Mouse (Mus musculus) heart, adult 2 months (tissue): ENCODE measurements around the gene Cptp. TPM values are rescaled to one million over a fixed set of nuclear protein-coding genes. Genes with fewer than 3 reads are reported as not detected.
A peak's percentile ranks its signal among the peaks of the same experiment; 100 is the strongest.

Experiments used
- DNase-seq, 2 experiments: peaks; one replicate each; pipeline ENCODE4 v3.0.0; 2021
- H3K27ac ChIP-seq: fragments of 200-600 bp; 2 replicates; pipeline ENCODE4 v1.8.1; 2022
- H3K27me3 ChIP-seq: fragments of 200-500 bp; 2 replicates; pipeline ENCODE4 v1.6.1; 2012; ENCODE audit warnings: mild to moderate bottlenecking, low read length, inconsistent platforms, mixed read lengths; ENCODE audit not compliant: control insufficient read depth, insufficient read depth
- H3K36me3 ChIP-seq: fragments of 200-500 bp; 2 replicates; pipeline ENCODE4 v1.6.1; 2012; ENCODE audit warnings: low read length, inconsistent platforms; ENCODE audit not compliant: control insufficient read depth, insufficient read depth
- H3K4me1 ChIP-seq: fragments of 200-500 bp; 2 replicates; pipeline ENCODE4 v1.6.1; 2011; ENCODE audit warnings: low read length; ENCODE audit not compliant: control insufficient read depth, insufficient read depth
- H3K4me3 ChIP-seq: fragments of 200-600 bp; 2 replicates; pipeline ENCODE4 v1.8.1; 2022
- H3K79me2 ChIP-seq: fragments of 200-500 bp; replicated peaks from 2 replicates; pipeline ENCODE4 v1.6.1; 2012; ENCODE audit warnings: mild to moderate bottlenecking, inconsistent platforms, low read length, moderate library complexity, mixed read lengths; ENCODE audit not compliant: control insufficient read depth, insufficient read depth
- H3K9ac ChIP-seq: fragments of 200-500 bp; 2 replicates; pipeline ENCODE4 v1.6.1; 2012; ENCODE audit warnings: low read depth, mild to moderate bottlenecking, control low read depth, inconsistent platforms, low read length, mixed read lengths
- CTCF ChIP-seq: fragments of 200-600 bp; IDR thresholded peaks from 2 replicates; pipeline ENCODE4 v1.8.1; 2022; ENCODE audit warnings: antibody characterized with exemption, mild to moderate bottlenecking, moderate library complexity
- EP300 ChIP-seq: fragments of 200-500 bp; IDR thresholded peaks from 2 replicates; pipeline ENCODE4 v1.6.1; 2011; ENCODE audit warnings: low read depth, low read length, control low read depth; ENCODE audit not compliant: insufficient read depth
- POLR2A ChIP-seq: fragments of 200-500 bp; IDR thresholded peaks from 2 replicates; pipeline ENCODE4 v1.6.1; 2011; ENCODE audit warnings: mild to moderate bottlenecking, low read depth, low read length, control low read depth; ENCODE audit not compliant: insufficient read depth
- WGBS: fragments of 180-500 bp; shearing (Covaris S2); methylation state at CpG from one replicate; pipeline ENCODE4 v1.1.7; 2018; 5-methylcytosine and 5-hydroxymethylcytosine counted together
- intact Hi-C: fragments of 180-260 bp; cut with DNase I; formaldehyde crosslinking; loops from one replicate; pipeline ENCODE4 v1.15.1; 2025
- polyA plus RNA-seq: library from polyadenylated mRNA; depleted of rRNA; stranded (reverse); fragments of >200 nt; gene quantifications from 2 replicates; pipeline ENCODE4 v1.2.3, GENCODE M21; 2012
- total RNA-seq, 2 experiments: library from RNA; stranded (reverse); gene quantifications; 2 replicates each; pipeline ENCODE4 v1.2.3; 2021

Gene Cptp
- total and polyA plus RNA-seq, 3 experiments = 5.1 to 12.4 (median 6.9) TPM

DNA sequence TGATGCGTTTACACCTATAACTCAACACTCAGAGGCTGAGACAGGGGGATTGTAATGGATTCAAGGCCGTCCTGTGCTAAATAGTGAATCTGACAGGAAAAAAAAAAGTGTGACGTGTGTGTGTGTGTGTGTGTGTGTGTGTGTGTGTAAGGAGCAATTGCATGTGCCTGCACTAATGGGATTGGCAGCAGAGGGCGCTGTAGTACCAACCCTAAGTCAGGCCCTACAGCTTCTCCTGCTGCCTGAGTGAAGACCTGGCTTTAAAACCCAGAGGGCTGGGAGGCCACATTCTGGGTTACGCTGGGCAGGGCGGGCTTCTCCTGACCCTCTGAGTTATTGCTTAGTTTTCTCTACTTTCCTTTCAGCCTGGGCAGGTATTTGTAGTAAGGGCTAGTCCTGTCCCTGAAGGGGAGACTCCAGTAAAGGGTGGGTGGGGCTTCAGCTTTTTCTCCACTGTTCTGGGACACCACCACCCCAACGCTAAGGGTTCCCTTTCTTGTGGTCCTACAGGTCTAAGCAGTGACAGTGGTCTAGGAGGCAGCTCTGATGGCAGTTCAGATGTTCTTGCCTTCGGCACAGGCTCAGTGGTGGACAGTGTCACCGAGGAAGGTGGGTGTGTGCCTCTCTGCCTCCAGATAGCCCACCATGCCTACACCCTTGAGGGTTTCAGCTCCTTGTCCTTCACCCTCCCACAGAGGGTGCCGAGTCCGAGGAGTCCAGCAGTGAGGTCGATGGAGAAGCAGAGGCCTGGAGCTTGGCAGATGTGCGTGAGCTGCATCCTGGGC lies 35.3 kb upstream of the Cptp start:
- DNase-seq = peak; percentile 4 to 19
- intact Hi-C loops = no loop called here
- TF ChIP-seq CTCF (peak; percentile 34), EP300 (no peak), POLR2A (no peak)
- Histone ChIP-seq H3K27ac (no peak overlapping the region), H3K36me3 (peaks cover 2% of the 10 kb centered on the region; the same call in 1 of the 2 replicates), H3K4me3 (no peak overlapping the region), H3K79me2 (no peaks in the 10 kb centered on the region), H3K27me3 (no peaks in the 10 kb centered on the region), H3K4me1 (peaks cover 5% of the 10 kb centered on the region; the same call in 1 of the 2 replicates), H3K9ac (no peak overlapping the region)
- 92% methylated on average over 13 of the region's 13 CpGs for WGBS

DNA sequence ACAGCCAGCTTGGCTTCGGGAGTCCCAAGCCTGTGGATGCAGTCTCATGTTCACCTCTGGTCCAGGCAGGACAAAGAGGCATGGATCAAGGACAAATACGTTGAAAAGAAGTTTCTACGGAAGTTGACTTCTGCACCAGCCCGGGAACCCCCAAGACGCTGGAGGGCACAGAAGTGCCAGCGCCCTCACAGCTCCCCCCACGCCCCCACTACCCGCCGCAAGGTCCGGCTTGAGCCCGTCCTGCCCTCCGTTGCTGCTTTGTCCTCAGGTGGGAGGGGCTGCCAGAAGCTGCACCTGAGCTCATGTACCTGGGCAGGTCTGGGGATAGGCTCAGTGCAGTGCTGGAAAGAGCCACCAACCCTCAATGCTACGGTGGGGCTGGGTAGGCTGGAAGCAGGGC lies 34.0 kb upstream of the Cptp start:
- Histone ChIP-seq H3K27ac (no peak overlapping the region), H3K79me2 (no peaks in the 10 kb centered on the region), H3K4me3 (no peak overlapping the region), H3K4me1 (peaks cover 5% of the 10 kb centered on the region; the same call in 1 of the 2 replicates), H3K36me3 (peaks cover 2% of the 10 kb centered on the region; the same call in 1 of the 2 replicates), H3K9ac (no peak overlapping the region), H3K27me3 (no peaks in the 10 kb centered on the region)
- no peak for TF ChIP-seq POLR2A
- TF ChIP-seq CTCF = no peak
- no peak for TF ChIP-seq EP300
- intact Hi-C loops = no loop called here
- DNase-seq = no peak
- 98% methylated on average over 13 of the region's 13 CpGs for WGBS

DNA sequence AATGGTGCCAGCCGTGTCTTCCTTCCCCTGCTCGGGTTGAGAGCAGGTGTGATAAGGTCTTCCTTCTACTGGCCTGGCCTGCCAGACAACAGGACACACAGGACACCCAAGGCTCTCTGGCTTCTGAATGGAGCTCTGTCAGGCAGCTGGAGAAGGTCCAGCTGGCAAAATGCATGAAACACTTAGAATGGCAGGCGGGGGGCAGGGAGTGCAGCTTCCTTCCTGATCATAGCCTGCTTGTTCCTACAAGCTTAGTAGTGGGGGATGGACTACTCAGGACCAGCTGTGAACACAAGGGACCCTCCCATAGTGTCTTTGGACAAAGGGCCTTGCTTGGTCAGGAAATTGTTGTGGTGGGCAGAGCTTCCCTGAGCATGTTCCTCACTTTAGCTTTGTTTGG lies 32.0 kb upstream of the Cptp start:
- 0 out of 2 replicates have a peak, but pooled peaks have one; percentile 38 for TF ChIP-seq EP300
- no peak for TF ChIP-seq CTCF
- no peak for TF ChIP-seq POLR2A
- Histone ChIP-seq H3K9ac (no peak overlapping the region), H3K4me1 (peaks cover 5% of the 10 kb centered on the region; the same call in 1 of the 2 replicates), H3K4me3 (no peak overlapping the region), H3K27ac (no peak overlapping the region), H3K36me3 (peaks cover 2% of the 10 kb centered on the region; the same call in 1 of the 2 replicates), H3K79me2 (no peaks in the 10 kb centered on the region), H3K27me3 (no peaks in the 10 kb centered on the region)
- intact Hi-C loops = no loop called here
- WGBS = 7% methylated on average over 3 of the region's 3 CpGs
- DNase-seq = peak; percentile 47 to 58

DNA sequence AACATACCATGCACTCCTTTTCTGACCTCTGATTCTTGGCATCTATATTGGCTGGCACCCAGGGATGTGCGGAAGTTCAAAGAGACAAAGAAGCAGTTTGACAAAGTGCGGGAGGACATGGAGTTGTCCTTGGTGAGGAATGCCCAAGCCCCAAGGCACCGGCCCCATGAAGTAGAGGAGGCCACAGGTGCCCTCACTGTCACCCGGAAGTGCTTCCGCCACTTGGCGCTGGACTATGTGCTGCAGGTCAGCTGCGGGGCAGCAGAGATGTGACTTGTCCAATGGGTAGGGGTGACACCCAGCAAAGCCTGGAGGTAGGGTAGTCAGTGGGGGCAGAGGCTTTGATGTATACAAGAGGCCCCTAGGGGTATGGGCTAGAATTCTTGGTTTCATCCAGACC lies 30.1 kb upstream of the Cptp start:
- 90% methylated on average over 7 of the region's 7 CpGs for WGBS
- peaks cover 5% of the 10 kb centered on the region for H3K36me3 ChIP-seq
- H3K9ac ChIP-seq = no peak overlapping the region
- TF ChIP-seq EP300 (no peak), CTCF (no peak), POLR2A (no peak)
- peak in 1 of 2 experiments; percentile 2 for DNase-seq
- no peak overlapping the region for H3K27ac ChIP-seq
- H3K27me3 ChIP-seq = no peaks in the 10 kb centered on the region
- intact Hi-C loops = no loop called here
- H3K4me1 ChIP-seq = peaks cover 19% of the 10 kb centered on the region
- no peaks in the 10 kb centered on the region for H3K79me2 ChIP-seq
- no peak overlapping the region for H3K4me3 ChIP-seq

DNA sequence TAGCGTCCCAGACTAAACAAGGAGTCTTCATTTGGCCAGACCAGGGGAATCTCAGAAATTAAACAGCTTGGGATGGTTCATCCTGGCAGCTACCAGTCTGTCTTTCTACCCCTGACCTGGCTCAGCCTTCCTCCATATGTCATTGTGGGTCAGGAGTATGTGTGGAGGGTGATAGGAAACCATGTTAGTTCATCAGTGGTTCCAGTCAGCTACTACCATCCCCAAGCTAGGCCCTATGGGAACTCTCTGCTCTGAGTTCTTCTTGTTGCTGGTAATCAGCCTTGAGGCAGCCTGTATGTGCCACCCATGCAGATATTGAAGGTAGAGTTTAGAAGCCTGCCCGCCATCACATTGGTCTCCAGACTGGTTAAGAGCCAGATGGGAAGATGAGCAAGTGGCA lies 29.1 kb upstream of the Cptp start:
- H3K27ac ChIP-seq = no peak overlapping the region
- H3K9ac ChIP-seq = no peak overlapping the region
- H3K79me2 ChIP-seq = 0 out of 2 replicates have a peak, but pooled peaks cover under 1% of the 10 kb centered on the region
- no peak overlapping the region for H3K4me3 ChIP-seq
- peaks cover 5% of the 10 kb centered on the region for H3K36me3 ChIP-seq
- H3K27me3 ChIP-seq = no peaks in the 10 kb centered on the region
- WGBS = 100% methylated on average over 2 of the region's 2 CpGs
- intact Hi-C loops = no loop called here
- TF ChIP-seq POLR2A (no peak), EP300 (no peak), CTCF (no peak)
- no peak for DNase-seq
- peaks cover 25% of the 10 kb centered on the region for H3K4me1 ChIP-seq

DNA sequence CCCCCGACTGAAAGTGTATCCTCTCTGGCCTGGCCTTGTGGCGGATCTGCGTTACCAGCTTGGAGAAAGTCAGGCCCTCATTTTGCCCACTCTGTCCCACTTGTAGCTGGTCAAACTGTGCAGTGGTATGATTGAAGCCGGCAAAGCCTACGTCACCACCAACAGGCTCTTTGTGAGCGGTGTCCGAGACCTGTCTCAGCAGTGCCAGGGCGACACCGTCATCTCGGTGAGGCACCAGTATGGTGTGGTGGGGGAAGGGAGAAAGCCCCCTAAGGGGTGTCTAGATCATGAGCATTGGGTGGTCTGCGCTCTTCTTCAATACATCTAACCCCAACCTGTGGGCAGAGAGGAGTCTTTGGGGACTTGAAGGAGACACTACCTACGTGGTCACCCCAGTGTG lies 27.2 kb upstream of the Cptp start:
- Histone ChIP-seq H3K4me1 (peaks cover 28% of the 10 kb centered on the region), H3K27ac (no peak overlapping the region), H3K9ac (no peak overlapping the region), H3K36me3 (peaks cover 5% of the 10 kb centered on the region), H3K79me2 (peaks cover 8% of the 10 kb centered on the region; the same call in 1 of the 2 replicates), H3K4me3 (no peak overlapping the region), H3K27me3 (no peaks in the 10 kb centered on the region)
- 97% methylated on average over 12 of the region's 12 CpGs for WGBS
- intact Hi-C loops = no loop called here
- DNase-seq = peak in 1 of 2 experiments; percentile 13
- no peak for TF ChIP-seq CTCF
- no peak for TF ChIP-seq POLR2A
- no peak for TF ChIP-seq EP300
